In genomic region chr7:19473875-19474443, GRCm38 (mm10) we compare ENCODE assay signal across 8 mouse cellular contexts. TPM values are rescaled to one million over a fixed set of nuclear protein-coding genes. Genes with fewer than 3 reads are reported as not detected.
DNase-seq lines count a peak whose midpoint lies in the region; ATAC-seq and TF ChIP-seq lines count a peak whose summit lies in the region.

No protein-coding gene starts in this region.

- peaks cover 73% of the 10 kb centered on the region for H3K27me3 ChIP-seq in hindbrain, embryonic 15.5 days

- peak overlapping the region; percentile 78 for H3K4me3 ChIP-seq in gastrocnemius, adult 2 months
- peak overlapping the region; percentile 55 for H3K4me3 ChIP-seq in hindbrain, embryonic 15.5 days

- peak; percentile 18 for DNase-seq in T-cell, adult 2 months (ENCODE audit: low spot score)
- DNase-seq in cerebellum, postnatal 36 days: peak; percentile 64 to 72
- peak; percentile 89 for DNase-seq in gastrocnemius, adult 2 months
- peak; percentile 58 to 85 for DNase-seq in left cerebral cortex, adult 8-10 months (ENCODE audit: low spot score in 2 of 2)
- peak; percentile 78 for DNase-seq in lung, postnatal 36 days
- DNase-seq in retina, postnatal 7 days (ENCODE audit: low read depth, low spot score): peak; percentile 66
- DNase-seq in urinary bladder, postnatal 14 days (ENCODE audit: low spot score): peak; percentile 77

- H3K9ac ChIP-seq in hindbrain, embryonic 15.5 days: peak overlapping the region; percentile 68

- peaks cover 7% of the 10 kb centered on the region for H3K4me1 ChIP-seq in hindbrain, embryonic 15.5 days (replicated peaks)

- no peaks in the 10 kb centered on the region for H3K9me3 ChIP-seq in hindbrain, embryonic 15.5 days

- ATAC-seq in hindbrain, embryonic 15.5 days (ENCODE audit: low FRiP score, low read depth): peak; percentile 93

- no peak for TF ChIP-seq CTCF in gastrocnemius, adult 2 months (IDR thresholded peaks at IDR 0.05)

- no peaks in the 10 kb centered on the region for H3K36me3 ChIP-seq in hindbrain, embryonic 15.5 days

- 2% methylated on average over 55 of the region's 89 CpGs for WGBS in hindbrain, embryonic 15.5 days

- intact Hi-C loops in gastrocnemius, adult 2 months (cut with DNase I): no loop called here

- H3K27ac ChIP-seq in gastrocnemius, adult 2 months: peak overlapping the region; percentile 67
- H3K27ac ChIP-seq in hindbrain, embryonic 15.5 days (replicated peaks): peak overlapping the region; percentile 87

- H3K4me2 ChIP-seq in hindbrain, embryonic 15.5 days: peak overlapping the region; percentile 94

RNA-seq across cellular contexts. Expression of gene Exoc3l2, which starts 10.8 kb away (rescaled TPM):
- total RNA-seq in gastrocnemius, adult 2 months (2021): under 1 TPM; 0.41 to 0.73 TPM
- polyA plus RNA-seq in hindbrain, embryonic 15.5 days (2015; fragmentation: Nextera tagmentation; extraction: Ambion mirVana): 0.76 and 0.82 TPM in 2 replicates
- total RNA-seq in left cerebral cortex, adult 8-10 months (2022): 1 to 10 TPM in 1 of 4 experiments, under 1 TPM in 3; 0.59 to 1.1 (median 0.79) TPM

RNA-seq across cellular contexts. Expression of gene Mark4, which starts 15.3 kb away (rescaled TPM):
- total RNA-seq in gastrocnemius, adult 2 months (2021): 10 to 100 TPM; 17.1 to 17.9 TPM
- polyA plus RNA-seq in hindbrain, embryonic 15.5 days (2015; fragmentation: Nextera tagmentation; extraction: Ambion mirVana): 18.4 and 18.7 TPM in 2 replicates
- total RNA-seq in left cerebral cortex, adult 8-10 months (2022): 10 to 100 TPM; 70.4 to 80.3 (median 76.2) TPM

RNA-seq across cellular contexts. Expression of gene Bloc1s3, which starts 34.2 kb away (rescaled TPM):
- 1 to 10 TPM; 1.7 to 2.1 TPM for total RNA-seq in gastrocnemius, adult 2 months (2021)
- polyA plus RNA-seq in hindbrain, embryonic 15.5 days (2015; fragmentation: Nextera tagmentation; extraction: Ambion mirVana): 4.5 and 4.8 TPM in 2 replicates
- 1 to 10 TPM; 6.5 to 7.7 (median 7.1) TPM for total RNA-seq in left cerebral cortex, adult 8-10 months (2022)

RNA-seq across cellular contexts. Expression of gene Trappc6a, which starts 34.2 kb away (rescaled TPM):
- total RNA-seq in gastrocnemius, adult 2 months (2021): 1 to 10 TPM; 6.2 to 9.9 TPM
- 39.4 and 41.4 TPM in 2 replicates for polyA plus RNA-seq in hindbrain, embryonic 15.5 days (2015; fragmentation: Nextera tagmentation; extraction: Ambion mirVana)
- total RNA-seq in left cerebral cortex, adult 8-10 months (2022): 10 to 100 TPM; 19.0 to 25.5 (median 23.5) TPM

RNA-seq across cellular contexts. Expression of gene Nkpd1, which starts 43.7 kb away (rescaled TPM):
- not detected for total RNA-seq in gastrocnemius, adult 2 months (2021)
- 1.1 and 1.2 TPM in 2 replicates for polyA plus RNA-seq in hindbrain, embryonic 15.5 days (2015; fragmentation: Nextera tagmentation; extraction: Ambion mirVana)
- total RNA-seq in left cerebral cortex, adult 8-10 months (2022): 1 to 10 TPM in 2 of 4 experiments, under 1 TPM in 2; 0.83 to 1.7 (median 1.1) TPM

Comparison
In these comparisons a context has a peak if more than half of its experiments do, and no peak if none do; other contexts are left out.
1. Peak in every context shown above with its lines: DNase-seq, ATAC-seq, H3K4me3 ChIP-seq and H3K27ac ChIP-seq.
2. DNase-seq: peak in every context shown above with its lines; median percentile 89 in gastrocnemius, adult 2 months; 78 in lung, postnatal 36 days; 77 in urinary bladder, postnatal 14 days; 72 in left cerebral cortex, adult 8-10 months; 68 in cerebellum, postnatal 36 days; 66 in retina, postnatal 7 days; 18 in T-cell, adult 2 months.